Mouse (Mus musculus): ENCODE results near the gene Necab2.

DNA sequence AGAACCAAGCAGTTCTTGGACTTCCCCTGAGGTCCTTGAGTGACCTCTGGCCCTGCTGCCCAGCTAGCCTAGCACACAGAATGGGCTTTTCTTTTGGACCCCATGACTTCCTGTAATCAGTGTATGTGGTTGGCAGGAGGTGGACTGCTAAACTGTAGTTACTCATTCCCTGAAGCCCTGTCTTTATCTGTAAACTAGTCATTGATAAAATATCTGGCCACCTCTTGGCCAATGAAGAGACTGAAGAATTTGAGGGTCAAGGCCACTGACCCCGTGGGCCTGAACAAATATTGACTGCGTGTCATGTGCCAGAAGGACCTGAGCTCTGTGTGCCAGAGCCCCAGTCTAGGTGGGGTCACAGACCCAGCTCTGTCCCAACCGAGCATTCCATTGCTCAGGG lies 14.1 kb upstream of the Necab2 start:
- TF ChIP-seq CTCF (IDR thresholded peaks at IDR 0.05; ENCODE audit: control insufficient read depth, insufficient read depth, low read length) (no peak), POLR2A (IDR thresholded peaks at IDR 0.05; ENCODE audit: borderline replicate concordance, control insufficient read depth, low read depth, low read length) (no peak)

Data from bone marrow, adult 2 months (tissue).